Mouse (Mus musculus): ENCODE measurements around the gene Atp1b2.

Gene Atp1b2

DNA sequence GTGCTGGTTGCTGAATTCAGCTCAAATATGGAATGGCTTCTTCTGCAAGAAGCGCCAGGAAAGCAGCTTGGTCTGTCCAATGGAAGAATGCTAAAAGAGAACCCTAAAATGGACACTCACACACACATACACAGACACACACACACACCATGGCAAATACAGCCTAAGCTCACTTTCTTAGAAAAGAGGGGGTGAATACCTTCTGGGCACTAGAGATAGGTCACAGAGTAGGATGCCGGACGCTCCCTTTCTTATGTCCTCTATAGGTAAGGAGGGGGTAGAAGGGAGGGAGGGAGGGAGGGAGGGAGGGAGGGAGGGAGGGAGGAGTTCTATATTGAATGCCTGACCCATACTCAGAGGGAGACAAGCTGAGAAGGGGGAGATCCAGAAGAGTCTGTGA lies 2.8 kb upstream of the Atp1b2 start:
- DNase-seq (ENCODE audit: low spot score in 2 of 2): no peak

GRCm38 (mm10) chr11:69606832-69607231 lies 1.1 kb upstream of the Atp1b2 start:
- no peak for DNase-seq (ENCODE audit: low spot score in 2 of 2)

- no peak for DNase-seq (ENCODE audit: low spot score in 2 of 2)
Observed at GRCm38 (mm10) chr11:69606491-69606795, 701 bp upstream of the Atp1b2 start.

- no peak for DNase-seq (ENCODE audit: low spot score in 2 of 2)
Observed at GRCm38 (mm10) chr11:69604795-69605664, 712 bp downstream of the Atp1b2 start.

- no peak for DNase-seq (ENCODE audit: low spot score in 2 of 2)
Observed at GRCm38 (mm10) chr11:69604347-69604746, 1.4 kb downstream of the Atp1b2 start.

GRCm38 (mm10) chr11:69603516-69603915 lies 2.2 kb downstream of the Atp1b2 start:
- no peak for DNase-seq (ENCODE audit: low spot score in 2 of 2)

DNA sequence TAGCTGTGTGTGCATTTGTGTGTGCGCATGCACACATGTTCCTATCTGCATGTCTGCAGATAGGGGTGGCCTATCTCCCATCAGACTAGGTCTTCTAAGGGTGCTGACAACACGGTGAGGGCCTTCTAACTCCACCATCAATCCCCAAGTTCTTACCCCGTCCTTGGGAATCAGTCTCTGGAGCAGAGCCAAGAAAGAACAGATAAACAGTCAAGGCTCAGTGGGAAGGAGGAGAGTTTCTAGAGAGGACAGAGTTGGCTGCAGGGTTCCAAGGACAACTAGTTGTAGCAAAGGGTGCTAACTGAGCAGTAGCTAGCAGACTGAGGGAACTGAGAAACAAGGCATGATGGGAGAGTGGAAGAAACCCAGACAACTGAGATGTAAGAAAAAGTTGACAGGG lies 4.0 kb downstream of the Atp1b2 start:
- DNase-seq (ENCODE audit: low spot score in 2 of 2): no peak

DNA sequence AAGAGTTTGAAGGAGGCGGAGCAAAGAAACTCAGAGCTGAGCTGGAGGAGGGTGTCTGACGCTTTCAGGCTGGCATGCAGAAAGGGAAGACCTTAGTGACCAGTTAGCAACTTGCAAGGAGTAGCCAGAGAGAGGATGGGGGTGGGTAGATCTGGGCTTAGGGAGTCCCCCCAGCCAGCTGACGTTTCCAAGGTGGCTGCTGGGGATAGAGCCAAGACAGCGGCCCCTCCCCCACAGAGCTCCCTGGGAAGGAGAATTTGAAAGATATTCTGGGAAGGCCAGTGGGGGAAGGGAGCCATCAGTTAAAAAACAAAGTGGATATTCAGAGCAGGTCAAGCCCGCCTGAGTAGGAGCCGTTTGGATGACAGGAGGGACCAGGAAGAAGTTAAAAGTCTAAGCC lies 5.6 kb downstream of the Atp1b2 start:
- DNase-seq (ENCODE audit: low spot score in 2 of 2): peak in 1 of 2 experiments; percentile 76

DNA sequence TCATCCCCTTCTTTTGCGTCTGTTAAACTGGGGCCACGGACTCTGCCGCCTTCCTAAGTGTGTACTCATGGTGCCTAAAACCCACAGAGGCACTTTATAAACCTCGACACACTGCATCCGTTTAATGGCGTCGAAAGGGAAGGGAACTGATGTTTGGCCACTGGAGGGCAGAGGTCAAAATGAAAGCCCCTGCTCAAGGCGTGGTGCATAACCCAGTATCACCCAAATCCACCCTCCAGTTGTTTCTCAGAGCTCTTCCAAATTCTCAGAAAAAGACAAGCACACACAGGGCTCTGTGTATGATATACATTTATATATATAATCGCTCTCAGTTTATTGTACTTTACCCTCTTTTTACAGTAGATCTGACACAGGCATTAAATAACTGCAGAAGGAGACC lies 6.3 kb downstream of the Atp1b2 start:
- no peak for DNase-seq (ENCODE audit: low spot score in 2 of 2)

GRCm38 (mm10) chr11:69594853-69595252 lies 10.9 kb downstream of the Atp1b2 start:
- no peak for DNase-seq (ENCODE audit: low spot score in 2 of 2)

DNA sequence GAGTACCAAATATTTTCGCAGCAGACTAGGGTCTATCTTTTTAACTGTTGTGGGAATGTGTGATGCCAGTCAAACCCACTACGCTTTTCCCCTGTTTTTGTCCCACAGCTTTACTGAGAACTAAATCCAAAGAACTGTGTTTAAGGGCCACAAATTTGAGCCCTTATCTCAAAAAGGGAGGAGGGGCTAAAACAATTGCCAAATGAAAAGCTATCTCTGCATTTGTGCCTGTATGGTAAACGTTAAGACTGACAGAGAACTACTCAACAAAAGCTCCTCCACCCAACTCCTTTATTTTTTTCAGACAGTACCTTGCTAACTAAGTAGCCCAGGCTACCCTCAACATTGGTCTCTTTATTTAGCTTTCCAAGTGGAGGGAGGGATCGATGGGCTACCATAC lies 12.9 kb downstream of the Atp1b2 start:
- DNase-seq (ENCODE audit: low spot score in 2 of 2): no peak

GRCm38 (mm10) chr11:69591899-69592637 lies 13.7 kb downstream of the Atp1b2 start:
- peak; percentile 66 to 76 for DNase-seq (ENCODE audit: low spot score in 2 of 2)

- DNase-seq (ENCODE audit: low spot score in 2 of 2): no peak
Observed at GRCm38 (mm10) chr11:69591424-69591823, 14.3 kb downstream of the Atp1b2 start.

DNA sequence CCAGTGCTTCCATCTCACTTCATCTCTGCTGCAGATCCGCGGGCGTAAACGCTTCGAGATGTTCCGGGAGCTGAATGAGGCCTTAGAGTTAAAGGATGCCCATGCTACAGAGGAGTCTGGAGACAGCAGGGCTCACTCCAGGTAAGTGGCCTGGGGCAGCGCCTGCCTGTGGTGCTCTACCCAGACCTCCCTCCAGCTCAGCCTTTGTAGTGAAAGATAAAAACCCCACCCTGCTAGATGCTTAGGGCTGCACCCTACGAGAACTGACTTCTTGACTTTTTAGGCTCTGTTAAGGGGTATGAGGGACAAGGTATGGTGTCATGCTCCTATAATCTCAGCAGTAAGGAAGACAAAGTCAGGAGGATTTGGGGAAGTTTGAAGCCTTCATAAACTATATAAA lies 15.1 kb downstream of the Atp1b2 start:
- no peak for DNase-seq (ENCODE audit: low spot score in 2 of 2)

GRCm38 (mm10) chr11:69589207-69589834 lies 16.4 kb downstream of the Atp1b2 start:
- no peak for DNase-seq (ENCODE audit: low spot score in 2 of 2)

- no peak for DNase-seq (ENCODE audit: low spot score in 2 of 2)
Observed at GRCm38 (mm10) chr11:69585718-69586325, 19.9 kb downstream of the Atp1b2 start.

GRCm38 (mm10) chr11:69584937-69585336 lies 20.8 kb downstream of the Atp1b2 start:
- no peak for DNase-seq (ENCODE audit: low spot score in 2 of 2)

GRCm38 (mm10) chr11:69584008-69584407 lies 21.7 kb downstream of the Atp1b2 start:
- no peak for DNase-seq (ENCODE audit: low spot score in 2 of 2)

DNA sequence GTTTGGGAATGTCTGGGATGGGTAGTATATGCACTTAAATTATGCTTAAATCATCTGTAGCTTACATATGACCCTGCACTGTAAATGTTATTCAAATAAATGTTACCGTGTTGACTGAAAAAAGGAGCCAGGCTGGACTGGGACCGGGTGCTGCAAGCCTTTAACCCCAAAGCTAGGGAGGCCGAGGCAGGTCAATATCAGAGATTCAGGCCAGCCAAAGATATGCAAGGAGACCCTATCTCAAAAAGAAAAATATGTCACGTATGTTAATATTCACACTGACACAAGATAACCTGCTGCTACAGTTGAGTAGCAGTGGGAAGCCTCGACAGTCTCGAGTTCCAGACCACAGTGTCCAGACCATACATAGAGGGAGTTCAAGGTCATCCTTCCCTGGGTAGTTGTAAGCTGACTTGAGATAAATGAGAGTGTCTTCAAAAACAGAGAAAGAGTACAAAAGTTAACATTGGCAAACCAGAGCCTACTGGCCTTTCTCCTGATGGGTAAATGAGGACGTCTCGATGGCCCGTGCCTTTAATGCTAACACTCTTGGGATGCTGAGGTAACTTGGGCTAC lies 23.4 kb downstream of the Atp1b2 start:
- no peak for DNase-seq (ENCODE audit: low spot score in 2 of 2)

GRCm38 (mm10) chr11:69581814-69582213 lies 23.9 kb downstream of the Atp1b2 start:
- no peak for DNase-seq (ENCODE audit: low spot score in 2 of 2)

- DNase-seq (ENCODE audit: low spot score in 2 of 2): peak; percentile 75 to 89
Observed at GRCm38 (mm10) chr11:69581147-69581688, 24.5 kb downstream of the Atp1b2 start.

Measured in left cerebral cortex, adult 9 months (tissue).